Mouse (Mus musculus): ENCODE results near the gene Dmpk.

DNA sequence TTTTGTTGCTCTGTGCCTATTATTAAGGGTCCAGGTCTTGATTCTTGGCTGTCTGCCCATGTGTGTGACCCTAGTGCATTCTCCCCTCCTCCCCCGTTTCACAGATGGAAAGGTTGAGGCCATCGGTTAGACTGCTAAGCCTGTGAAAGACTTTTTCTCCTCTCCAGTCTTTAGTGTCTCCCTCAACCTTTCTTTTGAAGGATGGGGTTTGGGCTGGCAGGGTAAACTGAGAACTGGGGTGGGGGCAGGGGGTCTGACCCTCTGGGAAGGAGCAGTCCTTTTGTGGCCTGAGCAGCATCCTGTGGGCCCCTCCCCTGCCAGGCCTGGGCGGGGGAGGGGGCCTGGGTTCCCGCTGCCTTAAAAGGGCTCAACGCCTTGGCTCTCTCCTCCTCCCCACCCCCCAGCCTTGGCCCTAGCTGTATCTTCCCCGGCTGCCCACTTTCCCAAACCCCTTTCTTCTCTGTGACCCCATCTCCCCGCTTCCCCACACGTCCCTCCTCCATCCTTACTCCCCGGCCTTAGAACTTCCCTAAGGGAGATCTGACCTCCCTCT is 1.3 kb downstream of the Dmpk start:
- no peak for TF ChIP-seq CTCF (IDR thresholded peaks at IDR 0.05; ENCODE audit: extremely low read depth, insufficient read depth, insufficient read length, insufficient replicate concordance)
- TF ChIP-seq POLR2A (IDR thresholded peaks at IDR 0.05; ENCODE audit: low read depth, low read length) = no peak
